ENCODE assay signal across 19 mouse cellular contexts in genomic region chr19:5892262-5892661, GRCm38 (mm10). TPM values are rescaled to one million over a fixed set of nuclear protein-coding genes. Genes with fewer than 3 reads are reported as not detected.
DNase-seq lines count a peak whose midpoint lies in the region; ATAC-seq and TF ChIP-seq lines count a peak whose summit lies in the region.
"Had no signal": no experiment of that assay in that cellular context is flagged by ENCODE, and none has a peak within 500 bp of the region (broad histone marks: within the 10 kb centered on the region; RNA-seq: fewer than 3 reads in every experiment).

No protein-coding gene starts in this region.

- H3K27ac ChIP-seq in liver, embryonic 12.5 days: no peak overlapping the region
- no peak overlapping the region for H3K27ac ChIP-seq in embryonic facial prominence, embryonic 10.5 days (replicated peaks)
- no peak overlapping the region for H3K27ac ChIP-seq in hindbrain, embryonic 15.5 days (replicated peaks)
- H3K27ac ChIP-seq: intestine, embryonic 15.5 days; kidney, embryonic 15.5 days; lung, embryonic 15.5 days; midbrain, embryonic 12.5 days had no signal

- H3K9ac ChIP-seq in liver, embryonic 12.5 days: no peak overlapping the region
- no peak overlapping the region for H3K9ac ChIP-seq in hindbrain, embryonic 15.5 days
- H3K9ac ChIP-seq: lung, embryonic 15.5 days had no signal

- no peak overlapping the region for H3K4me3 ChIP-seq in liver, embryonic 12.5 days
- H3K4me3 ChIP-seq in E14TG2a.4 (replicated peaks; ENCODE audit: low read length): peak overlapping the region; percentile 77; the same call in 1 of the 2 replicates
- peak overlapping the region; percentile 77 for H3K4me3 ChIP-seq in embryonic facial prominence, embryonic 10.5 days
- H3K4me3 ChIP-seq in hindbrain, embryonic 15.5 days: no peak overlapping the region

- no peak for ATAC-seq in liver, embryonic 12.5 days
- no peak for ATAC-seq in hindbrain, embryonic 15.5 days (ENCODE audit: low FRiP score, low read depth)
- no peak for ATAC-seq in CD4-positive, CD25-positive, alpha-beta regulatory T cell, adult 4 months
- ATAC-seq: intestine, embryonic 15.5 days; Patski had no signal

- peak overlapping the region; percentile 96; the same call in 1 of the 2 replicates for H3K4me2 ChIP-seq in liver, embryonic 12.5 days
- H3K4me2 ChIP-seq in hindbrain, embryonic 15.5 days: peak overlapping the region; percentile 72; the same call in 1 of the 2 replicates

- no peaks in the 10 kb centered on the region for H3K9me3 ChIP-seq in liver, embryonic 12.5 days (replicated peaks)
- H3K9me3 ChIP-seq in E14TG2a.4 (ENCODE audit: low read length): no peaks in the 10 kb centered on the region
- H3K9me3 ChIP-seq in embryonic facial prominence, embryonic 10.5 days: no peaks in the 10 kb centered on the region
- H3K9me3 ChIP-seq in hindbrain, embryonic 15.5 days: no peaks in the 10 kb centered on the region
- H3K9me3 ChIP-seq: intestine, embryonic 15.5 days; kidney, embryonic 15.5 days; lung, embryonic 15.5 days; midbrain, embryonic 12.5 days had no signal

- peaks cover 39% of the 10 kb centered on the region for H3K36me3 ChIP-seq in liver, embryonic 12.5 days
- H3K36me3 ChIP-seq in E14TG2a.4 (ENCODE audit: insufficient read depth, low read length): peaks cover 28% of the 10 kb centered on the region
- peaks cover 47% of the 10 kb centered on the region for H3K36me3 ChIP-seq in embryonic facial prominence, embryonic 10.5 days (replicated peaks)
- peaks cover 22% of the 10 kb centered on the region for H3K36me3 ChIP-seq in hindbrain, embryonic 15.5 days

- 84% methylated on average over 7 of the region's 7 CpGs for WGBS in liver, embryonic 12.5 days (ENCODE audit: insufficient replicate concordance)
- 92% methylated on average over 7 of the region's 7 CpGs for WGBS in embryonic facial prominence, embryonic 10.5 days
- WGBS in hindbrain, embryonic 15.5 days: 96% methylated on average over 7 of the region's 7 CpGs

- TF ChIP-seq CTCF in E14TG2a.4 (conservative IDR thresholded peaks at IDR 0.05; ENCODE audit: low read length): no peak

- no peak for DNase-seq in liver
- DNase-seq in embryonic facial prominence, embryonic 10.5 days (ENCODE audit: low spot score): no peak
- DNase-seq in left cerebral cortex, adult 11 months (ENCODE audit: low spot score): no peak
- DNase-seq: adrenal gland, adult 8-10 months; cerebellum, adult 8-10 months; gastrocnemius, postnatal 10 days; heart, postnatal 36 days; lung, postnatal 4 days; thymus, postnatal 36 days had no signal

- peaks cover 38% of the 10 kb centered on the region for H3K4me1 ChIP-seq in liver, embryonic 12.5 days
- H3K4me1 ChIP-seq in E14TG2a.4 (replicated peaks; ENCODE audit: low read depth, low read length): peaks cover 28% of the 10 kb centered on the region
- H3K4me1 ChIP-seq in embryonic facial prominence, embryonic 10.5 days: peaks cover 32% of the 10 kb centered on the region
- peaks cover 21% of the 10 kb centered on the region for H3K4me1 ChIP-seq in hindbrain, embryonic 15.5 days (replicated peaks)

- H3K27me3 ChIP-seq in liver, embryonic 12.5 days (replicated peaks): no peaks in the 10 kb centered on the region
- peaks cover 13% of the 10 kb centered on the region for H3K27me3 ChIP-seq in E14TG2a.4 (ENCODE audit: insufficient read depth, low read length)
- 0 out of 2 replicates have a peak, but pooled peaks cover 5% of the 10 kb centered on the region for H3K27me3 ChIP-seq in embryonic facial prominence, embryonic 10.5 days (replicated peaks; ENCODE audit: low read depth, poor library complexity, severe bottlenecking)
- H3K27me3 ChIP-seq in hindbrain, embryonic 15.5 days: no peaks in the 10 kb centered on the region
- H3K27me3 ChIP-seq: intestine, embryonic 15.5 days; kidney, embryonic 15.5 days; lung, embryonic 15.5 days; midbrain, embryonic 12.5 days; Patski had no signal

RNA-seq across cellular contexts. Expression of gene Tigd3, which starts 1.7 kb away (rescaled TPM):
- 3.2 and 3.5 TPM in 2 replicates for polyA plus RNA-seq in liver, embryonic 12.5 days (2016; fragmentation: Nextera tagmentation; extraction: Ambion mirVana)
- polyA plus RNA-seq in embryonic facial prominence, embryonic 10.5 days (2016; fragmentation: Nextera tagmentation; extraction: Ambion mirVana): 6.8 and 7.4 TPM in 2 replicates
- 10.7 and 11.7 TPM in 2 replicates for polyA plus RNA-seq in hindbrain, embryonic 15.5 days (2015; fragmentation: Nextera tagmentation; extraction: Ambion mirVana)
- under 1 TPM; 0.51 to 0.84 TPM for polyA plus RNA-seq in CD4-positive, CD25-positive, alpha-beta regulatory T cell, adult 4 months (2017; shearing (Covaris generic))

RNA-seq across cellular contexts. Expression of gene Slc25a45, which starts 14.7 kb away (rescaled TPM):
- polyA plus RNA-seq in liver, embryonic 12.5 days (2016; fragmentation: Nextera tagmentation; extraction: Ambion mirVana): 7.5 and 7.7 TPM in 2 replicates
- polyA plus RNA-seq in embryonic facial prominence, embryonic 10.5 days (2016; fragmentation: Nextera tagmentation; extraction: Ambion mirVana): 2.5 and 2.9 TPM in 2 replicates
- polyA plus RNA-seq in hindbrain, embryonic 15.5 days (2015; fragmentation: Nextera tagmentation; extraction: Ambion mirVana): 2.6 TPM in 2 replicates
- 10 to 100 TPM; 51.6 to 73.7 TPM for polyA plus RNA-seq in CD4-positive, CD25-positive, alpha-beta regulatory T cell, adult 4 months (2017; shearing (Covaris generic))
- polyA plus RNA-seq: erythroblast, embryonic 14.5 days had no signal

RNA-seq across cellular contexts. Expression of gene Frmd8, which starts 17.2 kb away (rescaled TPM):
- 22.1 and 24.2 TPM in 2 replicates for polyA plus RNA-seq in liver, embryonic 12.5 days (2016; fragmentation: Nextera tagmentation; extraction: Ambion mirVana)
- 44.6 and 45.4 TPM in 2 replicates for polyA plus RNA-seq in embryonic facial prominence, embryonic 10.5 days (2016; fragmentation: Nextera tagmentation; extraction: Ambion mirVana)
- polyA plus RNA-seq in hindbrain, embryonic 15.5 days (2015; fragmentation: Nextera tagmentation; extraction: Ambion mirVana): 17.6 and 18.0 TPM in 2 replicates
- polyA plus RNA-seq in CD4-positive, CD25-positive, alpha-beta regulatory T cell, adult 4 months (2017; shearing (Covaris generic)): 10 to 100 TPM; 62.6 to 85.3 TPM

RNA-seq across cellular contexts. Expression of gene Dpf2, which starts 20.5 kb away (rescaled TPM):
- polyA plus RNA-seq in liver, embryonic 12.5 days (2016; fragmentation: Nextera tagmentation; extraction: Ambion mirVana): 73.2 and 74.9 TPM in 2 replicates
- 231 and 251 TPM in 2 replicates for polyA plus RNA-seq in embryonic facial prominence, embryonic 10.5 days (2016; fragmentation: Nextera tagmentation; extraction: Ambion mirVana)
- 111 and 113 TPM in 2 replicates for polyA plus RNA-seq in hindbrain, embryonic 15.5 days (2015; fragmentation: Nextera tagmentation; extraction: Ambion mirVana)
- 100 to 1,000 TPM; 214 to 296 TPM for polyA plus RNA-seq in CD4-positive, CD25-positive, alpha-beta regulatory T cell, adult 4 months (2017; shearing (Covaris generic))

RNA-seq across cellular contexts. Expression of gene Cdc42ep2, which starts 32.4 kb away (rescaled TPM):
- 3.4 and 3.6 TPM in 2 replicates for polyA plus RNA-seq in liver, embryonic 12.5 days (2016; fragmentation: Nextera tagmentation; extraction: Ambion mirVana)
- 1.5 and 2.2 TPM in 2 replicates for polyA plus RNA-seq in embryonic facial prominence, embryonic 10.5 days (2016; fragmentation: Nextera tagmentation; extraction: Ambion mirVana)
- 19.0 and 20.3 TPM in 2 replicates for polyA plus RNA-seq in hindbrain, embryonic 15.5 days (2015; fragmentation: Nextera tagmentation; extraction: Ambion mirVana)
- under 1 TPM in 1 of 2 experiments, not detected in 1; 0.34 TPM for polyA plus RNA-seq in CD4-positive, CD25-positive, alpha-beta regulatory T cell, adult 4 months (2017; shearing (Covaris generic))

Comparison
In these comparisons a context has a peak if more than half of its experiments do, and no peak if none do; other contexts are left out.
1. H3K4me3 ChIP-seq: peak in E14TG2a.4 (single experiment) and embryonic facial prominence, embryonic 10.5 days (single experiment); none in liver, embryonic 12.5 days (single experiment) and hindbrain, embryonic 15.5 days (single experiment).